Mouse (Mus musculus) inflammation-experienced regulatory T-cells, adult 6 months (primary cell): ENCODE data around the gene Mrpl58. TPM values are rescaled to one million over a fixed set of nuclear protein-coding genes. Genes with fewer than 3 reads are reported as not detected.
"Not testable (repeated sequence)": the region's sequence is repeated elsewhere in the genome, so short reads cannot be mapped to it uniquely, and the experiment has no call there.

ENCODE experiments used
- ATAC-seq: one replicate; pipeline ENCODE4 v1.8.0; 2017
- polyA plus RNA-seq, 3 experiments: library from polyadenylated mRNA; unstranded; fragments of 100-300 nt; shearing (Covaris generic); gene quantifications; one replicate each; pipeline ENCODE4 v1.2.1; 2017

The Mrpl58 gene
- polyA plus RNA-seq, 3 experiments from 2014 or later = 173 to 208 (median 179) TPM

GRCm38 (mm10) chr11:115382891-115383290 lies 20.7 kb upstream of the Mrpl58 start:
- no peak for ATAC-seq

- ATAC-seq = no peak
Observed at GRCm38 (mm10) chr11:115383701-115384474, 19.7 kb upstream of the Mrpl58 start.

GRCm38 (mm10) chr11:115384587-115384986 lies 19.0 kb upstream of the Mrpl58 start:
- ATAC-seq = no peak

GRCm38 (mm10) chr11:115386859-115387258 lies 16.7 kb upstream of the Mrpl58 start:
- ATAC-seq = not testable (repeated sequence)

GRCm38 (mm10) chr11:115391358-115391757 lies 12.2 kb upstream of the Mrpl58 start:
- ATAC-seq = no peak

- no peak for ATAC-seq
Observed at GRCm38 (mm10) chr11:115393721-115394325, 9.7 kb upstream of the Mrpl58 start.

GRCm38 (mm10) chr11:115398085-115398484 lies 5.5 kb upstream of the Mrpl58 start:
- no peak for ATAC-seq

- ATAC-seq = no peak
Observed at GRCm38 (mm10) chr11:115400126-115400525, 3.4 kb upstream of the Mrpl58 start.

- ATAC-seq = no peak
Observed at GRCm38 (mm10) chr11:115400630-115401391, 2.7 kb upstream of the Mrpl58 start.

- ATAC-seq = no peak
Observed at GRCm38 (mm10) chr11:115405723-115406122, 2.2 kb downstream of the Mrpl58 start.

- ATAC-seq = peak; percentile 77
Observed at GRCm38 (mm10) chr11:115406858-115407401, 3.4 kb downstream of the Mrpl58 start.

GRCm38 (mm10) chr11:115408266-115408920 lies 4.8 kb downstream of the Mrpl58 start:
- ATAC-seq = no peak

GRCm38 (mm10) chr11:115409556-115409955 lies 6.0 kb downstream of the Mrpl58 start:
- no peak for ATAC-seq

GRCm38 (mm10) chr11:115419531-115420237 lies 16.1 kb downstream of the Mrpl58 start, which contains the start of the genes Atp5h and Kctd2:
Atp5h (minus strand) TSS chr11:115419962.
Kctd2 (plus strand) TSS chr11:115420128.
- peak; percentile 95 for ATAC-seq

GRCm38 (mm10) chr11:115420336-115421190 lies 17.0 kb downstream of the Mrpl58 start:
- no peak for ATAC-seq

GRCm38 (mm10) chr11:115421328-115421727 lies 17.8 kb downstream of the Mrpl58 start:
- ATAC-seq = no peak

- no peak for ATAC-seq
Observed at GRCm38 (mm10) chr11:115421972-115422371, 18.4 kb downstream of the Mrpl58 start.

GRCm38 (mm10) chr11:115423091-115423490 lies 19.5 kb downstream of the Mrpl58 start:
- ATAC-seq = no peak

GRCm38 (mm10) chr11:115424666-115425065 lies 21.1 kb downstream of the Mrpl58 start:
- no peak for ATAC-seq

GRCm38 (mm10) chr11:115425671-115426070 lies 22.1 kb downstream of the Mrpl58 start:
- ATAC-seq = no peak
